Mouse (Mus musculus) kidney, adult 11 months (tissue): ENCODE data around the gene Nox1.
"Not testable (repeated sequence)": the region's sequence is repeated elsewhere in the genome, so short reads cannot be mapped to it uniquely, and the experiment has no call there.

Experiments used
- DNase-seq: peaks from one replicate; pipeline ENCODE4 v3.0.0; 2022

Gene Nox1

DNA sequence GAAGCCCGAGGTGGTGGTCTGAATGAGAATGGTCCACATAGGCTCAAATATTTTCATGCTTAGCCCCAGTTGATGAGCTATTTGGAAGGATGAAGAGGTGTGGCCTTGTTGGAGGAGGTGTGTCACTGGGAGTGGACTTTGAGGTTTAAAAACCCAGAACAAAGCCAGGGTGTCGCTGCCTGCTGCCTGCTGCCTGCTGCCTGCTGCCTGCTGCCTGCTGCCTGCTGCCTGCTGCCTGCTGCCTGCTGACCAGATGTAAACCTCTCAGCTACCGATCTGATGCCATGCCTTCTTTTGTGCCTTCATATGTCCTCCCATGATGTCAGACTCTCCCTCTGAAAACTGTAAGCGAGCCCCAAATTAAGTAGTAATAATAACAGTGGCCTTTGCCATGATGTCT, at the start of gene Nox1:
TSS of gene Nox1 (minus strand) at position 101 of the 400 bp plus-strand sequence.
- DNase-seq: no peak

DNA sequence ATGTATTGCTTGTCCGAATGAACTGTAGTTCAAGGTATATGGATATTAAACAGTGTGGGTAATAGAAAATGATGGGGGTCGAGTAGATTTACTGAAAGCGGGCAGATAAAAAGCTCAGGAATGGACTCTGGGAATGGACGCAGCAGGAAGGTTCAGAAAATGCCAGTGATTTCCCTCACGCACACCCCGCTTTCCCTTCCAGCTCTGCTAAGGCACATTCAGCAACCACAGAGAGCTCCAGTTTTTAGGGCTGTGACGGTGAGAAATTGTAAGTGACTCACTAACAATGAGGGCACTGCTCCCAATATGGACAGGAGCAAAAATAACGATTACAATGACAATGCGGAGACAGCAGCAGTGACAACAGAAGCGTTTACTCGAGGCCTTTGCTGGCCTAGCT, 40.4 kb upstream of the Nox1 start:
- no peak for DNase-seq

DNA sequence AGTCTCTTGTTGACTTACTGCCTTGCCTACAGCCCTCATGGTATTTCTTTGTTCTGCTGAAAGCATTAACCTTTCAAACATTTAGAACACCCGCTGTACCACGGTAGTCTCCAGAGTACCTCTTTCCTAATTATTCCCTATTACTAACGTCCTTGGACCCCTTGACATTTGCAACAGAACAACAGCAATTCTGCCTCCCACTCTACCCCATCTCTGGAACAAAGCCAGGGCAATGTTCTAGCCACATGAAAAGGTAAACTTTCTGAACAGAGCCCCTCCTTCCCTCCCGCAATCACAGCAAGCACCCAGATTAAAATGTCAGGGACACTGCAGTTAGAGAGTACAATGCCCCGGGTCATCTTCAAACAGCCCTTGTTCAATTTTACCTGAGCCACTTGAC, 39.4 kb upstream of the Nox1 start:
- no peak for DNase-seq

DNA sequence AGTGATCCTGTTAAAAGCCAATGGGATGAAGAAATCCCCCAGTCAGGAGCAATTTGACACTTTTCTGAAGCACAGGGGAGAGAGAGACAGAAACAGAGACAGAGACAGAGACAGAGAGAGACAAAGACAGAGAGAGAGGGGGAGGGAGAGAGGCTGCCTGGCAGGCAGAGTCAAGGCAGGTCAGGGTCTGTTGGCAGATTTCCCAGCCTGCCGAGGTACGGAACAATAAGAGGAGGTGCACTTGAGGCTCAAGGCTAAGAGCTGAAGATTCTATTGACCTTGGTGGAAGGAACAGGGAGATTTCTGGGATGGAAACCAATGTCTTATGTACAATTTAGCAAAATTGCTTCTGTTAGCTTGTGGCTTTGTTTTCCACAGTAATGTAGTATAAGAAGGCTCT, 26.4 kb upstream of the Nox1 start:
- no peak for DNase-seq

DNA sequence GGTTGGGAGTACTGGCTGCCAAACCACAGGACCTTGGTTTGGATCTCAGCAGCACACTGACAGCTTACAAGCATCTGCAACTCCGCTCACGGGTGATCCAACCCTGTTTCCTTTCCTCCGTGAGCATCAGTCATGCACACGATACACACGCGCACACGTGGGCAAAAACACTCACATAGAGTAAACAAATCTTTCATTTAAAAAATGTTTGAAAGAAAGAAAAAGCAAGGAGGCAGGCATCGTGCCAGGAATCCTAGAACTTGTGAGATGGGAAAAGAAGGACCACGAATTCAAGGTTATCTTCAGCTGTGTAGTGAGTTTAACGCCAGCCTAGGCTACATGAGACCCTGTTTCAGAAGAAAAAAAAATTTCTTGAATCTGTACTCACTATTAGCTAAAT, 24.2 kb upstream of the Nox1 start:
- no peak for DNase-seq

DNA sequence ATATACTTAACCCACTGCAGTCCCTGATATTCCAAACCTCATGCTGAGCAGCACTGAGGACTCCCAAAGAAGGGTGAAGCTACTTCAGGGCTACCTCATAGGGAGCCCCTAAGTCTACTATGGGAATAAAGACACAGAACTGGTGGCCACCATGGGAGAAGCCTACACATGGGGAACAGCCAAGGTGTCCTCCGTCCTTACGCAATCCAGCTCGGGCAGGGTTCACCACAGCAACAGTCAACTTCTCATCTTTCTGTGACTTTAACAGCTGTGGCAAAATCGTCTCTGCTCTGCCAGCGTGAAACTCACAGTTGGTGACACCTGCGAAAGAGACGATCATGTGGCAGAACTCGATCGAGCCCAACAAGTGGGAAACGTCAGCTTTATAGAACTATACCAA, 16.5 kb upstream of the Nox1 start:
- no peak for DNase-seq

DNA sequence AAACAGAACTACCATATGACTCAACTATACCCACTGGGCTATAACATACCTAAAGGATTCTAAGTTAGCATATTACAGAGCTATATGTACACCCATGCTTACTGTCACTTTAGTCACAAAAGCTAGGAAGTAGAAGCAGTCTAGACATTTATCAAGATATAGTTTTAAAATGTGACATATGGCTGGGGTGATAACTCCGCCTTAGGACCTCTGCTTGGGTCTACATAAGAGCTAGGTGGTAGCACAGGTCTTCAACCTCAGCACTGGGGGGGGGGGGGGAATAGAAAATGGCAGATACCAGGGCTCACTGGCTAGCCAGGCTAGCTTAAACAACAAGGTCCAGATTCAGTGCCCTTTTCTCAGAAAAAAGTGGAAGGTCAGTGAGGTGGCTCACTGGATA, 11.3 kb upstream of the Nox1 start:
- no peak for DNase-seq

DNA sequence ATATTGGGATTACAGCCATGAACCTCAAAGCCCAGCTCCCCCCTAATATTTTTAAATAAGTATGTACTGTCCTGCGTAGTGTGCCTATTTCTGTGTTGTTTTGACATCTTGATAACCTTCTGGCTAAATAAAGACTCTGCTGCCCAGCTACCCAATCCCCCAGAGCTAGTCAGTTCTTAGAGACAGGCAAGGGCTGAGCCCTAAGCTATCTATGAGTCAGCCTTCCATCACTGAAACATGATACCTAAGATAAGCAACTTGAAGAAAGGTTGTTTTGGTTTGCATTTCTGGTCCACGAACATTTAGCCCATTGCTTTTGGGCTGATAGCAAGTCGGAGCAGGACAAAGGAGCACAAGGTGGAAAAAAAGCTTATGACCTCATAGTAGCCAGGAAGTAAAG, 1.1 kb downstream of the Nox1 start:
- no peak for DNase-seq

DNA sequence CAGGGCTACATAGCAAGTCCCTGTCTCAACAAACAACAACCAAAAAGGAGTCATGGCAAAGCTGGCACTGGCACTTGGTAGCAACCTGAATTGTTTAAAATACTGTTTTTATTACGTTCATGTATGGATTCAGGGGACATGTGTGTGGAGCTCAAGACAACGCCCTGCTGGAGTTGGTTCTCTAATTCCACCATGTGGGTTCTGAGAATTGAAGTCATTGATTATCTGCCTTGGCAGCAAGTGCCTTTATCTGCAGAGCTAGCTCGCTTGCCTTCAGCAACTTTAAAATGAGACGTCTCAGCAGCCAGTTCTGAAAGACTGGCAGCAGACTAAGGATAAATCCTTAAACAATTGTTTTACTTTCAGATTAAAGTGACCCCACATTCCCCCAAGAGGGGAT, 3.6 kb downstream of the Nox1 start:
- no peak for DNase-seq

DNA sequence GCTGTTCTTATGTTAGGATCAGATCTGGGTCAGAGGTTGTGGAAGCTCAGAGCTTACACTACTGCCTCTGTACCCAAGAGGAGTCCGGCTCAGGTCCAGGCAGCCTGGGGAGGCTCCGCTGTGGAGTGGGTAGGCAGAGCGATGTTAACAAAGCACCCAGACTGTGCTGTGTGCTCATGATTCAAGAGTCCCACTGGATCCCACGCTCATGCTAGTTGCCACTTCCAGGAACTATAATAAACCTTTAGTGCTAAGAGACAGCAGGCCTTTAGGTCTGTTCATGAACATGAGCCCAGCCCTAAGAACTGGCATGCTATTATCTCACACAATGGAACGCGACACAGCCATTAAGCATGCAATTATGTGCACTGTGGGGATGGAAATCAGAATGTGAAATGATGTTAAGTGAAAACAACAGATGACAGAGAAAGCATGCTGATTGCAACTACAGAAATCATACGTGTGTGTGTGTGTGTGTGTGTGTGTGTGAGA, 10.6 kb downstream of the Nox1 start:
- DNase-seq: no peak

DNA sequence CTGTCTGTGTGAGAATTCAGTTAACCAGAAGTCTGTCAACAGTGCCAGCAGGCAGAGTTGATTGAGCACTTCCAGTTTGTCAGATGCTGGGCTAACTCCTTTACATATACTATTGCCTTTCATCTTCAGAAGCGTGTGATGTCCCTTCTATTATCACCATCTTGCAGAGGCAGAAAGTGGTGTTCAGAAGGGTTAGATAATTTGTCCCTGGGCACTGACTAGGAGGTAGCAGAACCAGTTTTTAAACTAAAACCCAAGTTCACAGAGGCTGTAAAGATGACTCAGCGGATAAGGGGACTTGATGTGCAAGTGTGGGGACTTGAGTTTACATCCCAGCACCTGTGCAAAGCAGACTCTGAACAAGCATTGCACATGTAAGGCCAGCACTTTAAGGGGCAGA, 13.3 kb downstream of the Nox1 start:
- DNase-seq: no peak

DNA sequence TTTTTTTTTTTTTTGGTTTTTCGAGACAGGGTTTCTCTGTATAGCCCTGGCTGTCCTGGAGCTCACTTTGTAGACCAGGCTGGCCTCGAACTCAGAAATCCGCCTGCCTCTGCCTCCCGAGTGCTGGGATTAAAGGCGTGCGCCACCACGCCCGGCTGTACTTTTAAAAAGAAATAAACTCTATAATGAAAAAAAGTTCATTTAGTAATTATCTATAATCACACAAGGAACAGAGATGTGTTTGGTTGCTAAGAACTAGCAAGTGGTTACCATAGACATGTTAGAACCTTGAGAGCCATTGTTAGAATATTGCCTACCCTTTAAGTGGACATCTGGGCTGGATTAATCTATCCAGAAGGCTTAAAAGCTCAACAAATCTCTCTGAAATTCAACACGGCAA, 34.6 kb downstream of the Nox1 start, which contains the start of gene Arl13a:
TSS of gene Arl13a (plus strand) at position 301 of the 400 bp plus-strand sequence.
- DNase-seq: not testable (repeated sequence)

DNA sequence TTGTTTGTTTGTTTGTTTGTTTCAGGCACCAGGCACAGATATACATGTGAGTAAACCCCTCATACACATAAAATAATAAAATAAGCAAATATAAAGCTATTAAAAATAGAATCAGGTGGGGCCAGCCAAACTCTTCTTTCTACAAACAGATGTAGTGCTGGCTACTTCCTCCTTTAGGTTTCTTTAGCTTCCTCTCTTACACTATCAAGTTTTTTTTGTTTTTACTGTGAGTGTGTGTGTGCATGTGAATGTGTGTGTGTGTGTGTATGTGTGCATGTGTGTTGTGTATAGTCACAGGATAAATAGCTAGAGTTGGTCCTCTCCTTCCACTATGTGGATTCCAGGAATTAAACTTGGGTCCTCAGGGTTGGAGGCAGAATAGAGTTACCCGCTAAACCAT, 47.1 kb downstream of the Nox1 start:
- no peak for DNase-seq

DNA sequence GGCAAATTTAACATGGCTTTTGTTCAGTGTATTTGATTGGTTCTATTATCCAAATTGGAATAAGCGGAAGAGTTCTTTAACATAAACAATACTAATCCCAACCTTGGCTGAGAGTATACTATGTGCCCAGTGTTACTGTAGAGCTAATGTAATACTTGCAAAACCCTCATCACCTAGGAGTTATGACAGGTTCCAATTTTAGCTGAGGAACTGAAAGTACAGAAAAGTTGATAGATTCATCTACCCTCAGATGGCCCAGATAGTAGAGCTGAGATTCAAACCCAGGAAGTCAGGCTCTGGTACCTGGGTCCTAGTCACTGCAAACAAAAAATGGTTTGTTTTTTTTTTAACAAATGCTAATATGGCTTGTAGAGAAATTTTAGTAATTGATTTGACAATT, 51.2 kb downstream of the Nox1 start:
- DNase-seq: no peak

DNA sequence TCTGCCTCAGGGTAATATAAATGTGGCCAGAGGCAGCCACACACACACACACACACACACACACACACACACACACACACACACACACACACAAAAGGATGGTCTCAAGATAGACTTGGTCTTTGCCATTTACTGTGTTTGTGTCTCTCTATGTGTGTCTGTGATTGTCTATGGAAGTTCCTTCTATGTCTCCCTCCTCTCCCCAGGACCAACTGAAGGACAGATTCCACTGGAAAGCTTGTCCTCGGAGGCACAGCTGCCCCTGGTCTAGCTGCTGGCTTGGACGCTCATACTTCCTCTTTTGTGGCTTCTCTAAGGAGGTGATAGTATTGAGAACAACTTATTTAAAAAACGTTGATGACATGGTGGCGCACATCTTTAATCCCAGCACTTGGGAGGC, 58.3 kb downstream of the Nox1 start:
- DNase-seq: no peak

DNA sequence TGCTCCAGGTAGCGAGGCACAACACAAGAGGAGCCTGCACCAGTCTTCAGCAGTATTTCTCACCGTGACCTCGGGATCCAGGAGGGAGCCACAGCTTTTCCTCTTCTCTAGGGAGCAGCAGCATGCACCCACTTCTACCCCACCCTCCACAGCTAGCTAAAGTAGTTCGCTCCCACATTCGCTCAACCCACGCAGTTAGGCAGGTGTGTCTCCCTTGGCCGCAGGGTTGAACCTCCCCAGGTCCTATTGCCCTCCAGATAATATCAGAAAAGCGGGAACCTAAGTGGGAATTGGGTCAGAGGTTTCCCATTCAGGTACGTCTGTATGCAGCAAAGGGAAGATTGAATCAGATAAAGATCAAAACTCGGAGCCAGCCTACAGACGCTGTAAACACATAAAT, 58.9 kb downstream of the Nox1 start:
- DNase-seq: no peak

DNA sequence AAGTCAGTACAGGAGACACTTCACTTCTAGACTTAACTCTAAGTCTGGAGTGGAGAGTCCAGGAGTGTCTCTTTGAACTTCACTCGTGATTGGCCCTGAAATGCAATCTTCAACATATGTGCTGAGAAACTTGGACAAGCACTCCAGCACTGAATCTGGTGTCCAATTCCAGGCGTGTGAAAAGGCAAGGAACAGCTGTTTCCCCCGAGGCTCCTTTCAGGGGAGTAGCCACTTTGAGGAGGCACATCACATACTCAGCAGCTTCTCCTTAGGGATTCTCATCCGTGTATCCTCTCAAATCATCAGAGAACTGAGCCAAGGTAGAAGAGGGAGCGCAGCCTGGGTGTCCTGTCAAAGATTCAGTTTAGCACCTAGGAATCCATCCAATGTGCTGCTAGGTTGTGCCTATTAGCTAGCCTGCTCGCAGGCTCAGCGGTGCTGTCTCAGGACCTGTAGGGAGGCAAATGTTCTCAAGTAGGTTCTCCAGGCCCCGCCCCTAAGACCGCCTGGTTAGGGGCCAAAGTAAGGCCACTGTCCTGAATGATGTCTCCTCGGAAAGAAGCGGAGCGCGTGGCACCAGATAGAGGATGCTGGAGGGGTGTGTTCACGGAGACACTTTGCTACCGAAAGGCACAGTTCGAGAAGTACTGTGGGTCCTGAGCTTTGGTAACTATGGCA, 59.6 kb downstream of the Nox1 start, which contains the start of gene Xkrx:
TSS of gene Xkrx (minus strand) at position 34 of the 678 bp plus-strand sequence.
- DNase-seq: no peak

DNA sequence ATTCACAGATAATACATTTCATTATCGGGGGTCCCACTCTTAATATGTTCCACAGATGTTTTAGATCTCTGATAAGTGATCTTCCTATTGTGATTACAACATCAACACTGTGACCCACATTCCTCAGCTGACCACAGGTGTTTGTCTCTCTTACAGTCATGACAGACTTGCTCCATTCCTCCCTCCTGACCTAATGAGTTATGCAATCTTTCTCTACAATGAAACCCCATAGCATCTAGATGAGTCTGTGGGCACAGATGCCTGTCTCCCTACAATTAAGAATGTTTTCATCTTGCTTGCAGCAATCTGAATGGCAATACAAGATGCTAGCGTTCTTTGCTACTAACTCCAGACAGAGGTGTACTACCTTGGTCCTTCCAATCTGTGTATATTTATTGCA, 61.3 kb downstream of the Nox1 start:
- no peak for DNase-seq

DNA sequence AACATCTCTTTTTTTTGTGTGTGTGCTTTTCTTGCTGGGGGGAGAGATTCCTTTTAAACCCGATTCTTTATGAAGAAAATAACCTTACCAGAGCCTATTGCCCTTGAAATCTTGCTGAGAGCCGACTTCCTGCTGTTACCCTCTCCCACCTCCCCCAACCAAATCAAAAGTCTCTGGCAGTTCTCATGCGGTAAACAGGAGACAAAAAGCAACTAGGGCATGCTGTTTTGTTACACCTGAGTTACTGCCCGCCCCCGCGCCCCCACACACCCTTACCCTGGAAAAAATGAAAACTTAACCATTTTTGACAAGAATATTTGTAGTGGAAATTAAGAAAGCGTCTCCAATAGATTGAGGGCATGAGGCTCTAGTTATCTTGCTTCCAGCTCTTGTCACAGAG, 63.6 kb downstream of the Nox1 start:
- DNase-seq: no peak

DNA sequence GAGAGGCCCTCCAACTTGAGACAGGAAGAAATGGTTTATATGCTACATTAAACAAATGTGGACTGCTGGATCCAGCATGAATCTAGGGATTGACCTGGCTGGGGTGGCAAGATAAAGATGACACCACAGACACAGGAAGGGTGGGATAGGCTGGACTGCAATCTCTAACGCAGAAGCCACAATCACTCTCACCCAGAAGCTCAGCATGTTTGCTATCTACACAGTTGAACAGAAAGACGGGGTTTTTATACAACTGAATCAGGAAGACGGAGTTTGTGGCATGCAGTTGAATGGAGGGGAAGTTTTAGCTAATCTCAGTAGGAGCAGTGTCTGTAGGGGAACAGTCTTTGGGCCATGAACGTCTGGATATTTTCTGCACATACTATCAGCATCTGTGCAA, 79.8 kb downstream of the Nox1 start:
- DNase-seq: no peak

DNA sequence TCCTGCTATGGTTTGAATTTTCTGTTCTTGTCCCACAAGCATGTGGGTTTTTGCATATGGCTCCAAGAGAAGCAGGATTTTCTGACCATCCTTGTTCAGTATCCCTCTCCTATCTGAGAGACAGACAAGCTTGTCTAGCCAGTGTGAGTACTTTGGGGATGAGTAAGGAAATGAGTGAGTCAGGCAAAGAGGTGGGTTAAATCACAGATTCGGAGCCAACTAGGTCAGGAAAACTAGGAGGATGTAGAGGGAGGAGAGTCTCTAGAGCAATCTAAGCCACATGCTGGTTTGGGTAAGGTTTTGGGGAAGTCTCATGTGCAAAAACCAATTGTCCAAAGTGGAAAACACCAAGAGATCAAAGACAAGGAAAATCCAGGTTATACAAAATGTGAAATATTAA, 80.2 kb downstream of the Nox1 start:
- DNase-seq: no peak

DNA sequence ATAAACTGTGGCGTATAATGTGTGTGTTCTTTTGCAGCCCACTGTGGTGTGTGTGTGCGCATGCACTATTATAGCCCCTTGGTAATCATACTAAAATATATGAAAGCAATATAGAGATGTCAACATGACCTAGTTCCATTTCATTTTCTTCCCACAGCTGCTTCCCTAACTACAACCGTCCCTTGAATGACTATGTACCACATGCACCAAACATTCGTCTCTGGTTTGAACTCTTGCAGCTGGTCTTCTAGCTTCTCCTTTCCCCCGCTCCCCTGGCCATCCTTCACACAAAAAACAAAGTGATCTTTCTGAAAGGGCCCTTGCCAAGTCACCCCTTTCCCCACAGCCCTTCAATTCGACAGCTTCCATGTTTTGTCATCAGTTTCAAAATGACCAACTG, 81.7 kb downstream of the Nox1 start:
- no peak for DNase-seq

DNA sequence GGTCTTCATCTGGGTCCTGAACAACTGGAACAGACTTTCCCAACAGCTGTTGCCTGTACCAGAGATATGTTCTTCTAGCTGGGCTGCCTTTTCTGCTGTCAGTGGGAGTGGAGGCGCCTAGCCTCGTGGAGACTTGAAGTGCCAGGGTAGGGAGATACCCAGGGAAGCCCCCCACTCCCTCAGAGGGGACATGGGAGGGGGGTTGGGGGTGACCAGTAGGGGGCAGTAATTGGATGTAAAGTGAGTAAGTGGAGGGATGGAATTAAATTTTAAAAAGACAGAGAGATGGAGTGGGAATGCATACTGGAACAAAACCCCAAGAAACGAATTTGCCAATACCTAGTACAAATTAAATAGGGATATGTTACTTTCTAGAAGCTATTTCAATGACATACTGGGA, 87.9 kb downstream of the Nox1 start:
- no peak for DNase-seq

DNA sequence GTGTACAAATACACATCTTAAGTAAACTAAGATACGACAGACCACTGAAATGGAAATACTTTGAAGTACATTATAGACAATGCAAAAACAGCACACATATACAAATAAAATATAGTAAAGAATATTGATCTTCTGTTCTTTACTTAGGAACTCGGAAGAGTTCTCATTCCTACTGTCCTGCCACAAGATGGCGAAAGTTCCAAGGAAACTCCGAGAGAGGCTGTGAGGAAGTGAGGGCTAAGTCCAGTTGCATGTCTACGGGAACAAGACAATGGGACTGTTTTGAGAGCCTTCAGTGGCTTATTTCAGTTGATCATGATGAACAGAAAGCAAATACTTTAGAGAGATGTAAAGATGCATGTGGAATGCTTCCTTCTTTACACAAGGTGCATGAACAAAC, 89.5 kb downstream of the Nox1 start:
- no peak for DNase-seq

DNA sequence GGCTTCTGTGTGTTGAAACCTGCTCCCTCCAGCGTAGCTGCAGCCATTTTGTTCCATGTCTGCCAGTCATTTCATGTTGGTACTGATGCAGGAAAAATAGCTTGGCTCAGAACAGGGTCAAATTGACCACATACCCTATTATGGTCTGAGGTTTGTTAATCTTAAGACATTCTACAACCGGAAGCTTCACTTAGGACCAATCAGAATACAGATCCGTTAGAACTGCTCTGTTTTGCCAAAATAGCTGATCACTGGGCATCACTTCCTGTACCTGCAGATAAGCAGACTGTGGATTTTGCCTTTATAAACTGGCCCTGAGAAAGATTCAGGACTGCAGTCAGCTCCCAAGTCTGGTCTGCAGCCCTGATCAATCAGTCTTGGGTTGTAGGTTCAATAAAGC, 93.2 kb downstream of the Nox1 start:
- no peak for DNase-seq
